Mouse (Mus musculus) CH12.LX (cell line): ENCODE data around the gene Ankrd24.

ENCODE experiments used
- IRF4 ChIP-seq: IDR thresholded peaks from 2 replicates; pipeline ENCODE4 v1.6.1; 2014; ENCODE audit warnings: low read depth, mild to moderate bottlenecking, inconsistent platforms, low read length, improper control_type of control experiment
- MAX ChIP-seq: IDR thresholded peaks from 2 replicates; pipeline ENCODE4 v1.6.1; 2011; ENCODE audit warnings: low read length, improper control_type of control experiment
- NELFE ChIP-seq: IDR thresholded peaks from 2 replicates; pipeline ENCODE4 v1.6.1; 2011; ENCODE audit warnings: low read depth, low read length, improper control_type of control experiment

DNA sequence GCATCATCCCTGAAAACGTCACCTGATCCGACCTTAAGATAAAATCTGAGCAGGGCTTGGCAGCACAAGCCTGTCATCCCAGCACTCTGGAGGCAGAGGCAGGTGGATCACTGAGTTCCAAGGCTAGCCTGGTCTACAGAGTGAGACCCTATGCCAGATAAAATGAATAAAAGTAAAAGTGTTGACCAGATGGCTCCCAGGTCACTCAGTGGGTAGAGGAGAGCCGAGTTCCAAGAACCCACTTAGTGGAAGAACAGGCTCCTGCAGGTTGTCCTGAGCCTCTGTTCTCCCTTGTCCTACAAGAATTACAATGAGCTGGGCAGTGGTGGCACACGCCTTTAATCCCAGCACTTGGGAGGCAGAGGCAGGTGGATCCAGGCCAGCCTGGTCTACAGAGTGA lies 35.1 kb upstream of the Ankrd24 start:
- TF ChIP-seq IRF4 (no peak), MAX (no peak), NELFE (no peak)
